Mouse (Mus musculus) intestine, postnatal 0 days (tissue): ENCODE results near the gene Ccdc162. TPM values are rescaled to one million over a fixed set of nuclear protein-coding genes. Genes with fewer than 3 reads are reported as not detected.

ENCODE experiments used
- ATAC-seq: fragments of 200-750 bp; cut with Nextera tagmentation; 2 replicates; pipeline ENCODE4 v1.8.0; 2017; ENCODE audit warnings: mild to moderate bottlenecking, moderate TSS enrichment, moderate library complexity
- H3K27ac ChIP-seq: fragments of 300-500 bp; sonication (generic); 2 replicates; pipeline ENCODE4 v1.5.1; 2014; ENCODE audit warnings: mild to moderate bottlenecking, low read depth, low read length, moderate library complexity
- H3K27me3 ChIP-seq: fragments of 300-500 bp; sonication (generic); replicated peaks from 2 replicates; pipeline ENCODE4 v1.6.1; 2014; ENCODE audit warnings: low read length, mixed read lengths; ENCODE audit not compliant: control insufficient read depth, insufficient read depth
- H3K36me3 ChIP-seq: fragments of 300-500 bp; sonication (generic); 2 replicates; pipeline ENCODE4 v1.6.1; 2014; ENCODE audit warnings: mild to moderate bottlenecking, moderate library complexity; ENCODE audit not compliant: control insufficient read depth, insufficient read depth
- H3K4me1 ChIP-seq: fragments of 300-500 bp; sonication (generic); replicated peaks from 2 replicates; pipeline ENCODE4 v1.6.1; 2014; ENCODE audit warnings: antibody characterized with exemption, low read length, mixed read lengths; ENCODE audit not compliant: control insufficient read depth, insufficient read depth
- H3K4me2 ChIP-seq: fragments of 300-500 bp; sonication (generic); replicated peaks from 2 replicates; pipeline ENCODE4 v1.6.1; 2014; ENCODE audit warnings: low read depth, mild to moderate bottlenecking, moderate library complexity
- H3K4me3 ChIP-seq: fragments of 300-500 bp; sonication (generic); 2 replicates; pipeline ENCODE4 v1.5.1; 2014; ENCODE audit warnings: low read depth, low read length
- H3K9ac ChIP-seq: fragments of 300-500 bp; sonication (generic); 2 replicates; pipeline ENCODE4 v1.6.1; 2014; ENCODE audit warnings: mild to moderate bottlenecking, low read depth, low read length
- H3K9me3 ChIP-seq: fragments of 300-500 bp; sonication (generic); 2 replicates; pipeline ENCODE4 v1.6.1; 2016; ENCODE audit warnings: mixed run types; ENCODE audit not compliant: control insufficient read depth
- CTCF ChIP-seq: sonication (generic); IDR thresholded peaks from 2 replicates; pipeline ENCODE4 v1.5.1; 2016; ENCODE audit warnings: low read depth, mild to moderate bottlenecking, control low read depth, antibody characterized with exemption, moderate library complexity
- WGBS: fragments of 180-500 bp; shearing (Covaris S2); extraction: QIAGEN DNeasy Blood & Tissue Kit; methylation state at CpG from one replicate; pipeline ENCODE4 v1.1.7; 2014; 5-methylcytosine and 5-hydroxymethylcytosine counted together
- polyA plus RNA-seq: library from polyadenylated mRNA; unstranded; fragments of >200 nt; fragmentation: Nextera tagmentation; extraction: Ambion mirVana; gene quantifications from 2 replicates; pipeline ENCODE4 v1.2.1, GENCODE M21; 2015

Ccdc162 gene
- polyA plus RNA-seq, 1 experiment from 2014 or later = 8.3 TPM

- Histone ChIP-seq H3K4me2 (no peak overlapping the region), H3K4me3 (no peak overlapping the region), H3K27ac (peak overlapping the region; percentile 47; the same call in 1 of the 2 replicates), H3K4me1 (peaks cover 12% of the 10 kb centered on the region; the same call in 1 of the 2 replicates), H3K9me3 (no peaks in the 10 kb centered on the region), H3K27me3 (no peaks in the 10 kb centered on the region), H3K9ac (no peak overlapping the region), H3K36me3 (no peaks in the 10 kb centered on the region)
- WGBS = 68% methylated on average over 4 of the region's 4 CpGs
- ATAC-seq = no peak
- TF ChIP-seq CTCF = no peak
Observed at GRCm38 (mm10) chr10:41553711-41554110, 162.7 kb downstream of the Ccdc162 start.

GRCm38 (mm10) chr10:41552847-41553589 lies 163.4 kb downstream of the Ccdc162 start:
- no peak overlapping the region for H3K9ac ChIP-seq
- peak overlapping the region; percentile 10; the same call in 1 of the 2 replicates for H3K4me2 ChIP-seq
- no peaks in the 10 kb centered on the region for H3K9me3 ChIP-seq
- no peak overlapping the region for H3K4me3 ChIP-seq
- no peaks in the 10 kb centered on the region for H3K36me3 ChIP-seq
- peak; percentile 97 for ATAC-seq
- 0 out of 2 replicates have a peak, but pooled peaks have one; percentile 3 for TF ChIP-seq CTCF
- 37% methylated on average over 14 of the region's 14 CpGs for WGBS
- H3K27ac ChIP-seq = peak overlapping the region; percentile 89
- no peaks in the 10 kb centered on the region for H3K27me3 ChIP-seq
- peaks cover 12% of the 10 kb centered on the region; the same call in 1 of the 2 replicates for H3K4me1 ChIP-seq

- Histone ChIP-seq H3K4me2 (peak overlapping the region; percentile 10; the same call in 1 of the 2 replicates), H3K9ac (no peak overlapping the region; the same call in 1 of the 2 replicates), H3K27ac (peak overlapping the region; percentile 89), H3K4me1 (peaks cover 12% of the 10 kb centered on the region; the same call in 1 of the 2 replicates), H3K4me3 (no peak overlapping the region), H3K27me3 (no peaks in the 10 kb centered on the region), H3K9me3 (no peaks in the 10 kb centered on the region), H3K36me3 (no peaks in the 10 kb centered on the region)
- TF ChIP-seq CTCF = no peak
- ATAC-seq = peak; percentile 75
- WGBS = 36% methylated on average over 3 of the region's 3 CpGs
Observed at GRCm38 (mm10) chr10:41552319-41552718, 164.1 kb downstream of the Ccdc162 start.

DNA sequence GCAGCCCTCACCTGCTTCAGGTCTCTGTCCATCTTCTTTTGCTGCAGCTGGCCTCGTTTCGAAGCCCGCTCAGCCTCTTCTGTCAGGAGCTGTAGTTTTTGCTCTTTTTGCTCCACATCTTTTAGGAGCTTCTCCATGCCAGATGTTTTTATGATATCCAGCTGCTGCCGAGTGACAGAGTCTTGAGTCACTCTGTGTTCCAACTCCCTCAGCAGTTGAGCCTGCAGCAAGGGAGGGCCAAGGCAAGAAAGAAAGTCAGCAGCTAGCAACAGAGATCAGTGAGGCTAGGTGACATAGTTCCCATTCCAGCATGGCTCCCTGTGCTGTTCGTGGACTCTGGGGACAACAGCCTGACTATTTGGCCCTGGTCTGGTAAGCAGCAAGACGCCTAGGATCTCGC lies 165.7 kb downstream of the Ccdc162 start:
- H3K36me3 ChIP-seq = no peaks in the 10 kb centered on the region
- H3K4me3 ChIP-seq = no peak overlapping the region
- no peak overlapping the region for H3K27ac ChIP-seq
- peaks cover 12% of the 10 kb centered on the region; the same call in 1 of the 2 replicates for H3K4me1 ChIP-seq
- H3K9me3 ChIP-seq = no peaks in the 10 kb centered on the region
- no peak overlapping the region for H3K4me2 ChIP-seq
- no peaks in the 10 kb centered on the region for H3K27me3 ChIP-seq
- H3K9ac ChIP-seq = no peak overlapping the region
- TF ChIP-seq CTCF = no peak
- WGBS = 75% methylated on average over 7 of the region's 7 CpGs
- ATAC-seq = no peak

GRCm38 (mm10) chr10:41546396-41547165 lies 169.9 kb downstream of the Ccdc162 start:
- no peak overlapping the region for H3K27ac ChIP-seq
- no peak for ATAC-seq
- 51% methylated on average over 13 of the region's 13 CpGs for WGBS
- H3K9me3 ChIP-seq = no peaks in the 10 kb centered on the region
- no peak overlapping the region for H3K4me3 ChIP-seq
- no peaks in the 10 kb centered on the region for H3K27me3 ChIP-seq
- H3K4me1 ChIP-seq = peaks cover 10% of the 10 kb centered on the region; the same call in 1 of the 2 replicates
- TF ChIP-seq CTCF = no peak
- no peak overlapping the region for H3K9ac ChIP-seq
- no peak overlapping the region for H3K4me2 ChIP-seq
- H3K36me3 ChIP-seq = no peaks in the 10 kb centered on the region

GRCm38 (mm10) chr10:41545224-41545755 lies 171.1 kb downstream of the Ccdc162 start:
- TF ChIP-seq CTCF = no peak
- Histone ChIP-seq H3K27ac (no peak overlapping the region), H3K36me3 (no peaks in the 10 kb centered on the region; the same call in 1 of the 2 replicates), H3K4me2 (peak overlapping the region; percentile 40), H3K27me3 (no peaks in the 10 kb centered on the region), H3K4me1 (peaks cover 10% of the 10 kb centered on the region; the same call in 1 of the 2 replicates), H3K4me3 (no peak overlapping the region), H3K9ac (no peak overlapping the region), H3K9me3 (no peaks in the 10 kb centered on the region)
- ATAC-seq = peak; percentile 42
- 37% methylated on average over 7 of the region's 7 CpGs for WGBS
